Mouse (Mus musculus): ENCODE measurements at regions not wholly inside any gene's neighbourhood (a gene's known extent, or its start where the extent isn't known, plus 50 kb on each side); places are given as distances from the start of the nearest gene placed in this dataset.

- TF ChIP-seq CTCF (IDR thresholded peaks at IDR 0.05; ENCODE audit: borderline replicate concordance, insufficient read depth, low read length) (0 out of 2 replicates have a peak, but pooled peaks have one; percentile 2), POLR2A (IDR thresholded peaks at IDR 0.05; ENCODE audit: low read depth, low read length) (no peak)
Observed at GRCm38 (mm10) chr13:47576516-47576915, 454.1 kb downstream of the Rnf144b start.
